Mouse (Mus musculus) telencephalon, adult 2 months (tissue): ENCODE measurements around the gene Metrn.

Source experiments
- DNase-seq: peaks from one replicate; pipeline ENCODE4 v3.0.0-alpha.2; 2011; ENCODE audit warnings: low read depth, low spot score

Gene Metrn

DNA sequence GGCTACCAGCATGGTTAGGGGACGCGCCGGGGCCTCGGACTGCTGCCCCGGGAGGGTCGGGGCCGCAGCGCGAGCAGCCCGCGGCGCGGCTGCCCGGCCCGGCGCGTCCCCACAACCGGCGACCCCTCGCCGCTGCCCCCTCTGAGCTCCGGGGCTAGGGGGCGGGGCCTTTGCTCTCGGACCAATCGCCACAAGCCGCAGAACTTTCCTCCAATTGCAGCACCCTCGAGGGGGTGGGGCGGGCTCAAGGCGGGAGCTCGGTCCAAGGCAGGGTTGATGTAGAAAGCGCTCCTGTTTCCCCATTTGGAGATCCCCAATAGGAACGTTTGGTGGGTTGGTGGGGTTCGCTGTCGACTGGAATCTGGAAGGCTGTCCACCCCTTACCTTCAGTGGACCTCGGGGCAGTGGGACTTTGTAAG, at the start of gene Metrn:
TSS of gene Metrn (minus strand) at position 186 of the 419 bp plus-strand sequence.
- DNase-seq = no peak

DNA sequence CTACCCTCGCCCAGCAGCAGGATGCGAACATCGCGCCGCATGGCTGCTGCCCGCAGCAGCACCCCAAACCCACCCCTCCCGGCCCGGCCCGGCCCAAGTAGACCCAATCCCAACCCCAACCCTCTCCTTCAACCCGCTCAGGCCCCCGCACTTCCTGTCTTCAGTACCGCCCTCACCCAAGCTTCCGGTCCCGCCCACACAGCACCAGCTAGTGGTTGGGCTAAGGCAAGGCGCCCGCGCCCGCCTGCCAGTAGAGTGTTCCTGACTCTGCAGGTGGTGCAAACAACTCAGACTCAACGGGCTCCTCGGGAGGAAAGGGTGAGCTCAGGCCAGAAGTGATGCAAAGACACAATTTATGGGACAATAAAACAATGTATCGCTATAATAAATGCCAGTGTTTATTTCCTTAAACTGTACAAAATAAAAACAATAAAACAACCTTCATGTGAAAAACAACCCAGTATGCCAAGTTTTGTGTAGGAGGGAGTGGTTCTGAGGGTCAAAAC, 47.5 kb upstream of the Metrn start, which contains the start of gene Rhot2:
TSS of gene Rhot2 (minus strand) at position 456 of the 506 bp plus-strand sequence.
- peak; percentile 92 for DNase-seq

DNA sequence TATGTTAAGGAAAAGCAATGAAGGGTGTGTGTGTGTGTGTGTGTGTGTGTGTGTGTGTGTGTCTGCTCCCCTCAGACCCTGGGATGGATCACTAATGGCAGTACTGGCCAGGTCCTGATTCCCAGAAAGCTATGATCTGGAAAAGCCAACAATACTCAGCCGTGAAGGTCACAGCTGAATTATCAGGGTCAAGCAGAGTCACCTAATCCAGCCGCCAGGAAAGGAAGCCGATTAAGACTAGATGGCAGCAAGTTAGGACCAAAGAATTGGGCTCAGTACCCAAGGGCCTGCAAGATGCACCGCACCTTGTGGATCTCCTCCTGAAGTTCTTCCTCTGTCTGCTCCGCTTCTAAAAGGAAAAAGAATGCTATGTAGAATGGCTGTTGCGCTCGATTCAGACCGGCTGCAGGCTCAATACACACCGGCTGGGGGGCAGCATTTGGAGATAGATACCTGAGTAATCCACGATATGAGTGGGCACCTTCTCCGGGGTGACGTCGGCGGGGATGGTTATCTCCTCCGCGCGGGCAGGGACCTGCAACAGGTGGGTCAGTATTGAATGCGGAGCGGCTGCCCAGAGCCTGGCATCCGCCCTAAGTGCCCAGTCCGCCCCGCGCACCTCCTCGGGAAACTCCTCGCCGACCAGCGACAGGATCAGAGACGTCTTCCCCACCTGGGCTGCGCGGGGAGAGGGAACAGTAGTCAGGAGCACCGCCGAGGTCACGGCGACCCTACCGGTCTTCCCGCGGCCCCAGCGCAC, 46.9 kb upstream of the Metrn start:
- DNase-seq = no peak

DNA sequence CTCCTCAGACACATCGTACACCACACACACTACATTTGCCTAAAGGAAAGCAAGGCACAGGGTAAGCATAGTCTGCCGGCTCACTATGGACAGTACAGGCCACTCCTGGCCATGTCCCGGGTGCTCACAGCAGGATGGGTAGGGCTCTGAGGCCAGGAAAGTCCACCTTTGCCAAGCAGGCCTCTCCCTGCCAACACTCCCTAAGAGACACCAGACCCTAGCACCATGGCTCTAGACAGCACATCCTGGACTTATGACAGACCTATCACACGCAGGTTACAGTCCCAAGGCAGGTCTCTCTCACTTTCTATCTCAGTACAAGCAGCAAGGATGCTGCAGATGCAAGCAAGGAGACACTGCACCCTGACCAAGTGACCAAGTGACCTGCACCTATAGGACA, 46.2 kb upstream of the Metrn start:
- DNase-seq = no peak

DNA sequence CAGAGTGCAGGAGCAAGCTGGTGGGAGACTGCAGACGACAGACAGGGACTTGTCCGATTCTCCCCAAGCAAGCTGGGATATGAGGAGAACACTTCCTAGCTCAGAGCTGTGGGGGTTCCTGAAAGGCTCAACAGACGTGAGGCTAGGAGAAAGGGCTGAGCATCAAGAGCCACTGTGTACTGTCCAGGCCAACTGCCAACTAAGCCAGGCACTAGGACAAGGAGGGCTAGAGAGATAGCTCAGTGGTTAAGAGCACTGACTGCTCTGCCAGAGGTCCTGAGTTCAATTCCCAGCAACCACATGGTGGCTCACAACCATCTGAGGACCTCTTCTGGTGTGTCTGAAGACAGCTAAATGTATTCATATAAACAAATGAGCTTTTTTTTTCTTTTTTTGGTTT, 45.6 kb upstream of the Metrn start:
- no peak for DNase-seq

DNA sequence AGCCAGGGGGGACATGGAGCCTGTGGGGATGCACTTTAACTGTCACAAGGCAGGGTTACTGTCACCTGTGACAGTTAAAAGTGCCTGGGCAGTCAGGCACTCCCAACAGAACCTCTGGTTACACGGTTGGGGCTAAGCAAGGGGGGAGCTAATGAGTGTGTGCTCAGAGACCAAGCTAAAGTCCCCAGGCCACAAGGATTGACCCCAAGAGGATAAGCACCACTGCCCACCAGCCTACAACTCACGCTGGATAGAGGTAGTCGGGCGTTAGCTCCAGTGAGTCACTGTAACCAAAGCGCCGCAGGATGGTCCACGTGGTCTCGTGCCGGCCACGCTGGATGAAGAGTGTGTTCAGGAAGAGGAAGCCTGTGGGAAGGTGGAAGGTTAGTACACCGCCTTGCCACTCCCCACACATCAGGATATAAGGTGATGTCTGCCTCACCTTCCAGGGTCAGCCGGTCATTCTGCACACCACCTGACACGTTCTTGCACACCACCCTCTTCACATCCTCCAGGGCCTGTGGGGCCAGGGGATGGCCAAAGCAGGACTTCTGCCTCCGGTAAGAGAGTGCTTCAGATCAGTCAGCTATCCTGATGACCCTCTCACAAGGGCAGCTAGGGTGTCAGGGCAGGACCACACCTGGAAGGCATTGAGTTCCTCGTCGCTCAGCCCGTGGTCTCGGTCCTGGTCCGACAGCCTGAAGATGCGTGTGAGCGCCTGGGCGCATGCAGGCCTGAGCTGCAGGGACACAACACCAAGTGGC, 44.4 kb upstream of the Metrn start, which contains the start of gene Gm20683:
TSS of gene Gm20683 (minus strand) at position 647 of the 764 bp plus-strand sequence.
- DNase-seq = no peak

DNA sequence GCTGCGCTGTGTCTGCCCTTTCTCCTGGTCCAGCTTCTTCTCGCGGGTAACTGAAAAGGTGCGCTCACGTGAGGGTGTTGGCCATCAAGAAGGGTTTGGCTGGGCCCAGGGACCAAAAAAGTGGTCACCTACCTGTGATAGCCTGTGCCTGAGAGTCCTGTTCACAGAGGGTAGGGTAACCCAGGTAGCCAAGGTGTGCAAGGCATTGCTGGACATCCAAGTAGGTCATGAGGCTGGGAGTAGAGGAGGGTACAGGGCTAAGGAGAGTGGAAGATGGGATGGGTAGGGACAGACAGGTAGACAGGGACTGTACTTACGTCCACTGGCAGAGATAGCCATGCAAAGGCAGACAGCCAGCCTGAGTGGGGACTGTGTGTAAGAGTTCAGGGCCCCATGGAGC, 43.6 kb upstream of the Metrn start:
- no peak for DNase-seq

DNA sequence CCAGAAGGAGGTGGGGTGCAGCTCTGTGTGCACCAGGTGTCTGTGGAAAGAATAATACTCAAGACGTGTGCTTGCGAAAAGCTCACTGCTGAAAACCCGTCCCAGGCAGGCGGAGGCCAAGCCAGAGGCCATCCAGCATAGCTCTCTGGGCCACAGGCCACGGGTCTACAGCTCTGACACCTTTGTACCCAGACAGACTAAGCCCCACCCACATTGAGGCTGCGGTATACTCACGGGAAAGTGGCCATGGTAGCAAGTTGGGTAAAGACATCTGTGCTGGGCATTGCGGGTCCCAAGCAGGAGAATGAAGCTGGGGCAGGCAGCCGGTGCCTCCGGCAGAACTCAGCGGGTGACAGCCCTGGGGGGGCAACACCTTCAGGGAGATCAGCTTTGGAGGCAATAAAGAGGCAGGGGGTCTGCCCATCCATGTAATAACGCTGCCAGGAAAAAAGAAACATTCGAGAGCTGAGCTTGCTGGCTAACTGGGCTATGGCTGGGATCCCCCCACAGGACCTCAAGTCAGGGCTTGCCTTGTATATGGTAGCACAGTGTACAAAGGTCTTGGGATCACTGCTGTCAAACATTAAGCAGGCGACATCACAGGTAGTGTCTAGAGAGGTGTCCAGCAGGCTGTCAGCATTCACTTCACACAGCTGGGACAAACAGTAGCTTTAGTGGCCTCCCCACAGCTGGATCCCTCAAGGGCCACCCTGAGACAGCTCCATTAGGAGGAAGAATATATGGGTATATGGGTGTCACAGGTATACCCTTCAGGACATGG, 42.7 kb upstream of the Metrn start:
- DNase-seq = no peak

DNA sequence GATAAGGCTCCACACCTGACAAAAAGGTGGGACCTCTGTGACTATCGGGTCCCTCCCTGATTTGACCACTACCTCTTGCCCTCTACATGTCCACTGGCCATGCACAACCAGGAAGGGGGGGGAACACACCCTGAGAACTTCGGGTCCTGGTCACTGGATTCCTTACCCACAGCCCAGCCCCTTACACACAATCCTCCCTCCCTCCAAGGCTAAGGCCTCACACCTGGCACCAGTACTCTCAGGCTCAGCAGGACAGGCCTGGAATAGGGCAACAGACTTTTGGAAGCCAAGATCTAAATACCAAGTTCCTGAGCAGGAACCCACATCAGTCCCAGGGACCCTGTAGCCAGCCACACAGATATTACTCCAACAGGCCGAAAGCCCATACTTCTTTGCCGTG, 42.0 kb upstream of the Metrn start:
- no peak for DNase-seq

DNA sequence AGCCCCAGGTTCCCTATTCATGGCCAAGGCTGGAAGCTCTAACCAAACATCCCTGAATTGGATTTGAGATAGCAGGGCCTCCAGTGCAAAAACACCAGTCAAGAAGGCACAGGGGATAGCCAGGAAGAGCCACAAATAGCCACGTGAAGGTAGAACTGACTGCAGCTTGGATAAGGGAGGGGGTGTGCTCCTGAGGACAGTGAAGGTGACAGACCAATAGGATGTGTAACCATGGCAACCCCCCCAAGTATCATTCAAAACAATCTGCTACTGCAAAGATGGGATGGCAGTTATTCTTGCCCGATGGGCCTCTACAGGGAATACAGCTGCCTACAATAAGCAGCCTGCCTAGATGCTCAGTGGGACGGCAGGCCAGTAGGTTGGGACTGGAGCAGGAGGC, 40.6 kb upstream of the Metrn start:
- no peak for DNase-seq

DNA sequence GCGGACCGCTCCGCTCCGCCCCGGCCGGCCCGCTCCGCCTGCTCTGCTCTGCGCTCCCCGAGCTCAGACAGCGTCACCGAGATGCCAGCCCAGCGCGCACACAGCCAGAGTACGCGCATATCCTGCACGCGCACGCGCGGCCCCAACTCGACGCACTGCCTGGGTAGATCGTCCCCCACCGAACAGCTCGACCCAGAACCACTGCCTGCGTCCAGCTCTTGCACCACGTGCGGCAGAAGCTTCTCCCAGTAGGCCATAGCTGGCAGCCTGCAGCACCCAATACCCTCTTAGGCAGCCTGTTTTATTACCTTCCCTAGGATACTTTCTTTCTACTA, 40.1 kb upstream of the Metrn start, which contains the start of gene Rhbdl1:
TSS of gene Rhbdl1 (minus strand) at position 220 of the 335 bp plus-strand sequence.
- peak; percentile 78 for DNase-seq

DNA sequence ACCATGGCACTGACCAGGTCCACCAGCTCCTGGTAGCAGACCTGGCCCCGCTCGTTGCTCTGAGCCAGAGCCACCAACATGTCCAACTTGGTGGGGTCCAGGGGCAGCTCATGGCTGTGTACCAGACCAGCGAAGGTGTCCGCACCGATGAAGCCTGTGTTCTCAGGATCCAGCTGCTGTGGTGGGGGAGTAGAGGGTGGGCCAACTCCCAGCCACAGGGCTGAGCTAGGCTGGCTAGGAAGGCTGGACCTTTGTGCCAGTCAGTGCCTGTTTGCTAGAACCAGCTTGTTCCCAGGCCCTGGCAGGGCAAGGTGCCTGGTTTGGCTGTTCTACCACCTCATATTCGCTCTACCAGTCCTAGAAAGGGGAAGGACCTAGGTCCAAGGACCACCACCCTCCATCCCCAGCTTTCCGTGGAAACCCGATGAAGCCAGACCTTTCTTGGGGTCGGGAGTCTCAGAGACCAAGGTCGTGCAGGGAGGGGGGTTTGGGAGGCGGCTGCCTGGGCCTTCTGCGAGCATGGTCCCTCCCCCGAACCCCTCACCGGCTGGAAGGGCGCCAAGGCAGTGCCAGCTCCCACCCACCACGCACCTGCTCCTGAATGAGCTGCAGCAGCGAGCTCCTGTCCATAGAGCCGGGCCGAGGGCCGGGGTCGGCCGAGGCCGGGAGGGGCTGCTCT, 39.6 kb upstream of the Metrn start:
- DNase-seq = no peak

DNA sequence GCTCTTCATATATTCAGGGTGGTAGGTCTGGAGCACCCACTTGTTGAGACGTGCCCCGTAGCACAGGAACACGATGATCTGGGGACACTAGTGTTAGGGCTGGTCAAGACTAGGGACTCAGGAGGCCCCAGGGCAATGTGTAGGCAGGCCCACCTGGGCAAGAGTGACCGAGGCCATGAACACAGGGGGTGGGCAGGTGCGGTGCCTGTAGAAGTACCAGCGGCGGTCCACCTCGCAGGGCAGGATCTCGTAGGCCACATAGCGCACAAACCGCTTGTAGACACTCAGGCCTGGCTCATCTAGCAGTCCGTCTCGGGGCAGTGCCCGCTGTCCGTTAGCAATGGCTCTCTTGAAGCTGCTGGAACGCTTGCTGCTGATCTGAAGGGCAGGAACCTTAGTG, 38.9 kb upstream of the Metrn start:
- DNase-seq = no peak

DNA sequence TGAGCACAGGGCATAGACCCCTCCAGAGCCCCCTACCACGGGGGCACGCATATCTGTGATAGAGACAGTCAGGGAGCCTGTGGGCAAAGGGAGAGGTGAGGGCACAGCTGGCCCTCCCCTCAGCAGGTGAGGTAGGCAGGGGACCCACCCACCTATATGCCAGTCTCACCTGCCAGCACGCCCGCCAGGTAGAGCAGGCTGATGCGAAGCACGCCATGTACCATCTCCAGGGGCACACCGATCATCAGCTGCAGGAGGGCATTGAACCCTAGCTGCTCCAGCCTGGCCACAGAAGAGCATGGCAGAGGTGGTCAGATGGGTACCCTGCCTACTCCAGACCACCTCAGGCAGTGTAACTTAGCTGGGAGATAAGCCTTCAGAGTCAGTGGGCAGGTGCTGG, 38.4 kb upstream of the Metrn start:
- DNase-seq = no peak

DNA sequence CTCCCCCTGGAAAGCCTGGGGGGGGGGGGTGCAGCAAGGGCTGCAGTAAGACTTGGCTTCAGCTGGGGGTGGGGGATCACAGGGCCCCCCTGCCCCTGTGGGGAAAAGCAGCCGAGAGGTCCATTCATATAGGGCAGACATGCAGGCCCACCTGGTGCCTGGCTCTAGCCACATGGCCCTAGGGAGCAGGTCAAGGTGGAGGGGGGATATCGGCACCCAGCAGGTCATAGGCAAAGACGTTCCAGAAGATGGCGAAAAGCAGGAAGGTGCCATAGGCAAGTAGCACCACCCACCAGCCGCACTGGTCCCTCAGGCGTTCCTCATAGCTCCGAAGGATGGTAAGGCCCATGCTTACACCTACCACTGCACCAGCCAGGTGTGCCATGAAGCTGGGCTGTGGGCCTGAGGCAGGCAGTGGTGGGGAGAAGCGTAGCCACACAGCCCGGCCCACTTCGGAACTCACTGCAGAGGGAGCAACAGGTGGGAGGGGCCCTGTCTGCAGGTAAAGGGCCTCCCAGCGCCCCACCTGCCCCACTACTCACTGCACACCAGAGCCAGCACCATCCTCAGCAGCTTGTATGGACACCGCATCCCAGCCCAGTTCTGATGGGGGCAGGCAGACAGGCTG, 37.8 kb upstream of the Metrn start:
- DNase-seq = no peak

DNA sequence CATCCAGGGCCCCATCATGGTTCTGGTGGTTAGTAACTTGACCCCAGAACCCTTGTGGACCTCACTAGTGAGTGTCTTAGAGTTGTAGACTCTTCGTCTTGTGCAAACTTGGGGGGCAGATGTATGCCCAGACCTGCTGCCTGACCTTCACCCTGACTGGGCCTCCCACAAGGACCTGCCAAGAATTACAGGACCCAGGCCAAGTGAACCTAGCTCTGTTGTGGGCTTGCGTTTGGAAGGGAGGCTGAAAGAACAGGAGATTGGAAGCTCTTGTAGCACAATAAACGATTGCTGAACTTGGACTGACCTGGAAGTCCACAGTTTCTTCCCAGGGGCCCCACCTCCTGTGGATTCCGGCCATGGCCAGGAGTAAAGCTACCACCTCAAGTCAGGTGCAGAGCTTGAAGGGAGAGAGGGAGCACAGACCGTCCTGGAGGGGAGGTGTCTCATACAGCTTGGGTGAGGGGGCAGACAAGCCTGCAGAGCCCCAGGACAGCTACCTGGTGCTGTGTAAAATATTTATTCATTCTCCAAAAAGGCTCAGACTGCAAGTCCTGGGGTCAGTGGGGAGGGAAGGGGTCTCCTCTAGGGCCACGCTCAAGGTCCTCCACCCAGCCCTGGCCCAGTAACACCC, 37.1 kb upstream of the Metrn start:
- DNase-seq = no peak

DNA sequence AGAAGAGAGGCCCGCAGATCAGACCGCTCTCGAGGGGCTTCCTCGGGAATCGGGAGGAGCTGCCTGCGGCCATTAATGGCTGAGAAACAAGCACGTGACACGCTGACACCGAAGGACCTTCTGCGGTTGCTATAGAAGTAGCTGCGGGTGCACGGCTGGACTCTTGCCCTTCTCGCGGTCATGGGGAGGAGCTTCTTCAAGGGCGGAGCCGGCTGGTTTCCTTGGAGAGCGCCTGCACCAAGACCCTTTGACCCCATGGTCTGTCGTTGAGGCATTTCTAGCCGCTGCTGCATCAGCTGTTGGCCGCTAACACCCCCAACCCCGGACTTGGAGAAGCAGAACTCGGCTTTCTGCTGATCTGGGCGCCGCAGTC, 36.3 kb upstream of the Metrn start, which contains the start of gene Stub1:
TSS of gene Stub1 (minus strand) at position 114 of the 373 bp plus-strand sequence.
- DNase-seq = peak; percentile 85

DNA sequence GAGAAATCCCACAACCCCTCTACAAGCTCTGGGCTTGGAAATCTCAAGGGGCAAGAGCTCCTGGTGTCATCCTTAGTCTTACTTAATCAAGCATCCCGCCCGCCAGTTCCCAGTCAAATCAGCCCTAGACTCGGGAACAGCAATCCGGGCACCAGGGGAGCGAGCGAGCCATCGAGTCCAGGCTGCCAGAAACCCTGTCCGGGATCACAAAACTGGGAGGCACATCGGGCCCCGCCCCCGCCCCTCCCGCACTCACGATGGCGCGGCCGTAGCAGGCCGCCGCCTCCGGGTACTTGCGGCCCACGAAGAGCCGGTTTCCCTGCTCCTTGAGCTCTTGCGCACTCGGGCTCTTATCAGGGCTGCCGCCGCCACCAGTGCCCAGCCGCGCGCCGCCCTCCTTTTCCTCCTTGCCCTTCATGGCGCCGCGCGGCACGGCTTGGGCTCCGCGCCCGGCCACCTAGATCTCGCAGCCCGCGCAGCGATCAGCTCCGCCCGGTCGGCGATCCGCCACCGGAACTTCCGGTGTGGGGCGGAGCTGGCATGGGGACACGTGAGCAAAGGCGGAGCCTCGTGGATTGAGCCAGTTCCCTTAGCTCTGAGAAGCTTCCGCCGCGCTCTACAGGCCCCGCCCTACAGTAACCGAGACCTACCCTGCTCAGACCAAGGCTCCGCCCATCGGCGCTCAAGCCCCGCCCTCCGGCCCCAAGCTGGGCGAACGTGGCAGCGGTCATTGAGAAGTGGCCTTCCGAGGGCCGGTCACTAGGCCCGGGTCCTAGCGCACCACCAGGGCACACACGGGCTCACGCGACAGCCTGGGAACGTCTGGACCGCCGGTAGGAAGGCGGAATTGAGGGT, 35.7 kb upstream of the Metrn start:
- peak; percentile 99 for DNase-seq
